Mouse (Mus musculus) intestine, embryonic 16.5 days (tissue): ENCODE measurements at regions not wholly inside any gene's neighbourhood (a gene's known extent, or its start where the extent isn't known, plus 50 kb on each side); places are given as distances from the start of the nearest gene placed in this dataset.

Experiments
- ATAC-seq: fragments of 200-750 bp; cut with Nextera tagmentation; 2 replicates; pipeline ENCODE4 v1.8.0; 2017; ENCODE audit warnings: moderate TSS enrichment, moderate library complexity
- H3K27ac ChIP-seq: fragments of 300-500 bp; sonication (generic); 2 replicates; pipeline ENCODE4 v1.5.1; 2014; ENCODE audit warnings: mild to moderate bottlenecking, low read length
- H3K27me3 ChIP-seq: fragments of 300-500 bp; sonication (generic); replicated peaks from 2 replicates; pipeline ENCODE4 v1.6.1; 2014; ENCODE audit warnings: low read length, control low read depth, mixed read lengths; ENCODE audit not compliant: control insufficient read depth, insufficient read depth
- H3K36me3 ChIP-seq: fragments of 300-500 bp; sonication (generic); 2 replicates; pipeline ENCODE4 v1.6.1; 2014; ENCODE audit warnings: low read length, control low read depth; ENCODE audit not compliant: control insufficient read depth, insufficient read depth
- H3K4me1 ChIP-seq: fragments of 300-500 bp; sonication (generic); 2 replicates; pipeline ENCODE4 v1.6.1; 2014; ENCODE audit warnings: low read length, control low read depth, mixed read lengths; ENCODE audit not compliant: control insufficient read depth, insufficient read depth
- H3K4me2 ChIP-seq: fragments of 300-500 bp; sonication (generic); 2 replicates; pipeline ENCODE4 v1.6.1; 2014; ENCODE audit warnings: low read depth, low read length, control low read depth
- H3K4me3 ChIP-seq: fragments of 300-500 bp; sonication (generic); 2 replicates; pipeline ENCODE4 v1.5.1; 2014; ENCODE audit warnings: mild to moderate bottlenecking, low read length
- H3K9ac ChIP-seq: fragments of 300-500 bp; sonication (generic); 2 replicates; pipeline ENCODE4 v1.6.1; 2014; ENCODE audit warnings: low read depth, low read length
- H3K9me3 ChIP-seq: fragments of 300-500 bp; sonication (generic); 2 replicates; pipeline ENCODE4 v1.6.1; 2016; ENCODE audit warnings: low read length, control low read depth; ENCODE audit not compliant: control insufficient read depth
- WGBS: fragments of 180-500 bp; shearing (Covaris S2); extraction: QIAGEN DNeasy Blood & Tissue Kit; methylation state at CpG from one replicate; pipeline ENCODE4 v1.1.7; 2014; 5-methylcytosine and 5-hydroxymethylcytosine counted together

DNA sequence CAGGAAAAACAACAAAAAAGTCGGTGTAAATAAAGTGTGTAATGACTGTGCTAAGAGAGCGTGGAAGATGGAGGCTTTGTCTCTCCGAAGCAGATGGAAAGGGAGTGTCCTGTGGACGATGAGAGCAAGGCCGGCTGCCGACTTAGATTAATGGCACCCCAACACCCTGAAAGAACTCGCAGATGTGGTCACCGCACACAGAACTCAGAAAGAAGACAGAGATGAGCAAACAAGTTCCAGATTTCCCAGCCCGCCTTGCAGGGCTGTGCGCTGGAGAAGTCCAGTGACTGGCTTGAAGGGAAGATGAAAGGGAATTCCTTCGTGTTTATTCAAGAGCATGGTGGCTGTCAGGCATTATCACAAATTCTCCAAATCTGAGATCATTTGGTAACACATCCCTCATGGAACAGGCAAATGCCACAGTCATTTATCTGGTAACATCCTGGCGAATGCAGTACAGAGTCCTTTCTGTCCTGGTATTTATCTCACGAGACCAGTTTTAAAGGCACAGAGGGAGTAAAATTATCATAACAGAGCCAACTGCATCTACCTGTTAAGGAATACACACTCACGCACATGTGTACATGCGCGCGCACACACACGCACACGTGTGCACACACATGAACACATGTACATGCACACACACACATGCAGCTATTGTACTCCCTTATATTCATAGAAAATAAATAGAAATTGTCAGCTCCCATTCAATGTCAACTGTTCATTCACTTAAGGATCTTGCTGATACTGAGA, 64.0 kb upstream of the Tgif1 start:
- 49% methylated on average over 19 of the region's 19 CpGs for WGBS
- no peaks in the 10 kb centered on the region for H3K36me3 ChIP-seq
- H3K4me1 ChIP-seq: peaks cover 3% of the 10 kb centered on the region; the same call in 1 of the 2 replicates
- H3K9me3 ChIP-seq: no peaks in the 10 kb centered on the region
- H3K27ac ChIP-seq: no peak overlapping the region
- no peaks in the 10 kb centered on the region for H3K27me3 ChIP-seq
- H3K4me2 ChIP-seq: no peak overlapping the region
- ATAC-seq: no peak
- no peak overlapping the region for H3K9ac ChIP-seq
- no peak overlapping the region for H3K4me3 ChIP-seq

DNA sequence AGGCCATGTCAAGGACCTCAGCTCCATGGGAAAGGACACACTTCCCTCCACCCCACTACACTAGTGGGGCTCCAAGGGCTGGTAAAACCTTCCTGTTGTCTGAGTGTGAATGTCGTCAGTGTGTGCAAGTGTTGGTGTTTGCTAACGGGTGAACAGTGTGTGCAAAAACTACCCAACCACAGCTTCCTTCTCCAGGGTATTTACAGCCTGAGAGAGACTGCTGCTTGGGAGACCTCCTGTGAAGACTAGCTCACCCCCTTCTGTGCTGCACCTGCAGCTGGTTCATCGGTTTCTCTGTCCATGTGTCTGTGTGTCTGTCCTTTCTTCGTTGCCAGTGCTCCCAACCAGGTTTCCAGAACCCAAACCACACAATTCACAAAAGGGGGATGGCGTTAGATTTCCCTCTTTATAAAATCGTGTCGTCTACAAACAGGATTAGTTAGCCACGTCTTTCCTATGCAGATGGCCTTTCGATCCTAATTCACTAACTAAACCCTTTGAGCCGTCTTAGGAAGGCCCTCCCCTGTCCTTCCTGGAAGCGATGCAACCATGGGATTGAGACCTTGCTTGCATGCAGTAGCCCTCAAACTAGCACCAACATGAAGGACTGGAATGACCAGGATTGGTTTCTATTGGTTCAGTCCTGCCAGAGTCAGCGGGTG, 62.9 kb upstream of the Tgif1 start:
- Histone ChIP-seq H3K27me3 (no peaks in the 10 kb centered on the region), H3K36me3 (no peaks in the 10 kb centered on the region), H3K27ac (no peak overlapping the region), H3K9me3 (no peaks in the 10 kb centered on the region), H3K9ac (no peak overlapping the region), H3K4me2 (no peak overlapping the region), H3K4me1 (peaks cover 3% of the 10 kb centered on the region; the same call in 1 of the 2 replicates), H3K4me3 (no peak overlapping the region)
- no peak for ATAC-seq
- WGBS: 75% methylated on average over 12 of the region's 12 CpGs

DNA sequence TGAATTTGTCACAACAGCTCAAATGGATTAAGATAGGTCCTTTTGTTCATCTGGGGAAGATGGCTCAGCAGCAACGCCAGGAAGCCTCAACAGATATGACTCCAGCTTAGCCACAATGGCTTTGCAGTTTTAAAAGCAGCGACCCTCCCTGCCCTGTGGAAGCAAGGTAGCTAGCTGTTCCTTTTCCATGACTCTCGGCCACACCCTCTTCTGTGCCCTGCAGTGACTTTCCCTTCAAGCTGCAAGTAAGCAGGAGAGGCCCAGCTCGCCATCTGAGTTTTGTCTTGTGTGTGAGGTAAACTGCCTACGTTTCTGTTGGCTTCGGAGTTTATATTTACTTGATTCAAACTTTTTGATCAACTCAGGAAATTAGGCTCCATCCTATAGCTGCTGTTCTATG, 62.1 kb upstream of the Tgif1 start:
- 62% methylated on average over 6 of the region's 6 CpGs for WGBS
- no peak overlapping the region for H3K4me3 ChIP-seq
- H3K27ac ChIP-seq: no peak overlapping the region
- H3K9ac ChIP-seq: no peak overlapping the region
- no peaks in the 10 kb centered on the region for H3K27me3 ChIP-seq
- no peak overlapping the region for H3K4me2 ChIP-seq
- ATAC-seq: no peak
- H3K36me3 ChIP-seq: no peaks in the 10 kb centered on the region
- H3K9me3 ChIP-seq: no peaks in the 10 kb centered on the region
- H3K4me1 ChIP-seq: peaks cover 3% of the 10 kb centered on the region; the same call in 1 of the 2 replicates

DNA sequence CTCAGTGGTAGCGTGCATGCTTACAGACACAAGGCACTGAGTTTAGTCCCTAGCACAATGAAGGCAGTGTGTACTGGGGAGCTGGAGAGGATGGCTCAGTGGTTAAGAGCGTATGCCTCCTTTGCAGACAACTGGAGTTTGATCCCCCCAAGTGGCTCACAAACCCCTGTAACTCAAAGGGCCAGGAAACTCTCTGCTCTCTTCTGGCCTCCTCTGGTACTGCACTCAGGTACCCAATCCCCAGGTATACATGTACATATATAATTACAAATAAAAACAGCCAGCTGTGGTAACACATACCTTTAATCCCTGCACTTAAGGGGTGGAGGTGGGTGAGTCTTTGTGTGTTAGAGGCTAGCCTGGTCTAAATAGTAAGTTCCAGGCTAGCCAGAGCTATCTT, 56.9 kb upstream of the Tgif1 start:
- Histone ChIP-seq H3K36me3 (no peaks in the 10 kb centered on the region), H3K27ac (no peak overlapping the region), H3K9ac (no peak overlapping the region), H3K9me3 (no peaks in the 10 kb centered on the region), H3K27me3 (no peaks in the 10 kb centered on the region), H3K4me2 (no peak overlapping the region), H3K4me1 (no peaks in the 10 kb centered on the region), H3K4me3 (no peak overlapping the region)
- ATAC-seq: no peak
- WGBS: 83% methylated on average over 2 of the region's 2 CpGs

DNA sequence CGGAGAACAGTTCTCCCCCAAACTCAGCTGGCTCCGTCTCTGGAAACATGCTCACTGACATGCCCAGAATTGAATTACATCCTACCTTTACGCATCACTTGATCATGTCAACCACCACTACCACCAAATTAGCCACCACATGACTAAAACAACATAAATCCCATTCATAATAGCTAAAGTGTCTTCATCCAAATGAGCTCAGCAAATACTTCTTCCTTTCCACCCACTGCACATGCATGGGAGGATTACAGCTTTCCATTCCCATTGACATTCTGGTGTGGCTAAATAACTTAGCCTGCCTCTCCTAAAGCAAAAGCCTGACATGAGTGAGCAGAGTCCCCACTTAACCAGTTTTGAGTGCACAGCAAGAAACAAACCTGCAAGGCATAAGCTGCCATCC, 56.2 kb upstream of the Tgif1 start:
- no peak overlapping the region for H3K4me2 ChIP-seq
- no peak for ATAC-seq
- no peak overlapping the region for H3K27ac ChIP-seq
- H3K4me3 ChIP-seq: no peak overlapping the region
- H3K4me1 ChIP-seq: no peaks in the 10 kb centered on the region
- WGBS: 78% methylated on average over 3 of the region's 3 CpGs
- no peaks in the 10 kb centered on the region for H3K9me3 ChIP-seq
- H3K9ac ChIP-seq: no peak overlapping the region
- no peaks in the 10 kb centered on the region for H3K36me3 ChIP-seq
- H3K27me3 ChIP-seq: no peaks in the 10 kb centered on the region

DNA sequence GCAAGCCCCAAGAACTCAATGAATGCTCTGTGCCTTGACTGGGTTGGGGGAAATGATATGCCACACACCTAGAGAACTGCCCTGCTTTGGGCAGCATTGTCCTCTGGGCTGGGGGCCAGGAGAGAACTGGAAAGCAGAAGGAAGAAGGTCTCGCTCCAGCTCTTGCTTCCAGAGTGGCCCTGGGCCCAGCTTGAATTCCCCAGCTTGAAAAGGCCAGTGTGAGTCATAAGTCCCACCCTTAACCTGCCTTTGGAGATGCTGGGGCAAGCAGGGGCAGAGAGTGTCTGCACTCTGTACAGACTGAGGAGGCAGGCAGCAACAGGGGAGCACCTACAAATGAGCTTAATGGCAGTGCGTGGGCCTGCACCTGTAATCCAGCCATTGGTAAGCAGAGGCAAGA, 55.0 kb upstream of the Tgif1 start:
- 81% methylated on average over 2 of the region's 2 CpGs for WGBS
- no peaks in the 10 kb centered on the region for H3K4me1 ChIP-seq
- H3K9me3 ChIP-seq: no peaks in the 10 kb centered on the region
- H3K4me3 ChIP-seq: no peak overlapping the region
- no peak overlapping the region for H3K27ac ChIP-seq
- no peaks in the 10 kb centered on the region for H3K36me3 ChIP-seq
- no peaks in the 10 kb centered on the region for H3K27me3 ChIP-seq
- H3K4me2 ChIP-seq: no peak overlapping the region
- ATAC-seq: no peak
- no peak overlapping the region for H3K9ac ChIP-seq
